Mouse (Mus musculus) limb, embryonic 12.5 days (tissue): ENCODE data around the gene Anks1b. TPM values are rescaled to one million over a fixed set of nuclear protein-coding genes. Genes with fewer than 3 reads are reported as not detected.

Source experiments
- ATAC-seq: fragments of 200-750 bp; cut with Nextera tagmentation; 2 replicates; pipeline ENCODE4 v1.8.0; 2017; ENCODE audit warnings: low read depth, moderate TSS enrichment; ENCODE audit not compliant: insufficient number of reproducible peaks, insufficient read depth, low FRiP score, low TSS enrichment
- H3K27ac ChIP-seq: fragments of 300-500 bp; sonication (generic); 2 replicates; pipeline ENCODE4 v1.5.1; 2016; ENCODE audit warnings: mild to moderate bottlenecking, moderate library complexity
- H3K27me3 ChIP-seq: fragments of 300-500 bp; sonication (generic); 2 replicates; pipeline ENCODE4 v1.6.1; 2016; ENCODE audit warnings: mild to moderate bottlenecking, moderate library complexity
- H3K36me3 ChIP-seq: fragments of 300-500 bp; sonication (generic); 2 replicates; pipeline ENCODE4 v1.6.1; 2016; ENCODE audit warnings: mild to moderate bottlenecking, moderate library complexity
- H3K4me1 ChIP-seq: fragments of 300-500 bp; sonication (generic); replicated peaks from 2 replicates; pipeline ENCODE4 v1.6.1; 2016
- H3K4me2 ChIP-seq: fragments of 300-500 bp; sonication (generic); 2 replicates; pipeline ENCODE4 v1.6.1; 2016; ENCODE audit warnings: mild to moderate bottlenecking, moderate library complexity
- H3K4me3 ChIP-seq: fragments of 300-500 bp; sonication (generic); replicated peaks from 2 replicates; pipeline ENCODE4 v1.5.1; 2016; ENCODE audit warnings: mild to moderate bottlenecking
- H3K9ac ChIP-seq: fragments of 300-500 bp; sonication (generic); replicated peaks from 2 replicates; pipeline ENCODE4 v1.6.1; 2016; ENCODE audit warnings: mild to moderate bottlenecking, moderate library complexity
- H3K9me3 ChIP-seq: fragments of 300-500 bp; sonication (generic); 2 replicates; pipeline ENCODE4 v1.6.1; 2016; ENCODE audit warnings: mild to moderate bottlenecking, moderate library complexity
- WGBS: fragments of 180-500 bp; shearing (Covaris S2); methylation state at CpG from one replicate; pipeline ENCODE4 v1.1.7; 2016; 5-methylcytosine and 5-hydroxymethylcytosine counted together
- polyA plus RNA-seq: library from polyadenylated mRNA; unstranded; fragments of >200 nt; fragmentation: Nextera tagmentation; extraction: Ambion mirVana; gene quantifications from 2 replicates; pipeline ENCODE4 v1.2.1, GENCODE M21; 2016

Gene Anks1b
- polyA plus RNA-seq, 1 experiment from 2014 or later: 1.8 TPM

DNA sequence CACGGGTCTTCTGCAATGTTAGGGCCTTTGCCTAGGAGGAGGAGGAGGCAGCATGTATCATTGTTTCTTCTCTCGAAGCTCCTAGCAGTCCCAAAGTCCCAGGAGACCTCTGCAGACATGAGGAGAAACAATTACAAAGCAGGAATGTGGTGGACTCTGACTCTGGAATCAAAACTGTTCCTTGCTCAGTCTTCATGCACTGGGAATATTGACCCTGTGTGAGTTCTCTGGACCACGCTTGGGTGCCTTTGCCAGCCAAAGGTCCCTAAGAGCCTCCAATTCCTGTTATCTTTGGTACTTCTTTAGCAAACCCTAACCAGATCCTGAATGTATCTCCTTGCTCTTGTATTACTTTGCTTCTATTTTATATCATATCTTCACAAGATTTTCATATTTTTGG, 1000.9 kb downstream of the Anks1b start:
- H3K4me3 ChIP-seq: no peak overlapping the region
- H3K36me3 ChIP-seq: no peaks in the 10 kb centered on the region
- H3K27me3 ChIP-seq: no peaks in the 10 kb centered on the region
- 78% methylated on average over 3 of the region's 3 CpGs for WGBS
- H3K9ac ChIP-seq: no peak overlapping the region
- no peak overlapping the region for H3K27ac ChIP-seq
- ATAC-seq: no peak
- no peaks in the 10 kb centered on the region for H3K4me1 ChIP-seq
- peaks cover 4% of the 10 kb centered on the region; the same call in 1 of the 2 replicates for H3K9me3 ChIP-seq
- H3K4me2 ChIP-seq: no peak overlapping the region

DNA sequence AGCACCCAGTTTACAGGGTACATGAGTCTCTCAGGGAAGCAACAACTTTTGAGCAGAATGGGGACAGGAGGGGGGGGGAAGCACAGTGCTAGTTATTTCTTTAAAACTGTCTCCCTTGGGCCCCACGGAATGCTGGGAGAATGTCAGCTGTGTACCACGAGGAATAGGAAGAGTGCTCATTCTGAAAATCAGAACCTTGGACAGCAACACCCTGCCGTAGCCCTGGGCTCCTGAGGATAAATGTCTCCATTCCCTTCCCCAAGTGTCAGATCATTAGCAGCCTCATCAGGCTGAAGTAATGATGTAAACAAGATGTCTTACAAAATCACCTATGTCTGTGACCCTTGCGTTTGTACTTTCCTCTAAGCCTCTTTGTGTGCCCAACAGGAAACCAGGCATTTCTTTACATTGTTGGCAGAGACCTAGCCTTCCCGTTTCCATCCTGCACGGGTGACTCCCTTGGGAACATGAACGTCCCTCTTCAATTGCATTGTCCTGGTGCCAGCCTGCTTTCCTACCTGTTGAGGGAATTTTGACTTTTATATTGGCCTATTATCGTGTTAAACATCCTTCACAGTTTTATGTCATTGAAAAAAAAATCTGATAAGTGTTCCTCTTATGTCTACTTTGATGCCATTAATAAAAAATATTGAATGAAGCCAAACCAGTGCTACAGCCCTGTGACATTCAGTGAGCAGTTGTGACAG, 1007.7 kb downstream of the Anks1b start:
- ATAC-seq: no peak
- Histone ChIP-seq H3K4me2 (no peak overlapping the region), H3K9me3 (no peaks in the 10 kb centered on the region), H3K4me1 (no peaks in the 10 kb centered on the region), H3K9ac (no peak overlapping the region), H3K36me3 (no peaks in the 10 kb centered on the region), H3K4me3 (no peak overlapping the region), H3K27me3 (no peaks in the 10 kb centered on the region), H3K27ac (no peak overlapping the region)
- WGBS: 40% methylated on average over 8 of the region's 8 CpGs

DNA sequence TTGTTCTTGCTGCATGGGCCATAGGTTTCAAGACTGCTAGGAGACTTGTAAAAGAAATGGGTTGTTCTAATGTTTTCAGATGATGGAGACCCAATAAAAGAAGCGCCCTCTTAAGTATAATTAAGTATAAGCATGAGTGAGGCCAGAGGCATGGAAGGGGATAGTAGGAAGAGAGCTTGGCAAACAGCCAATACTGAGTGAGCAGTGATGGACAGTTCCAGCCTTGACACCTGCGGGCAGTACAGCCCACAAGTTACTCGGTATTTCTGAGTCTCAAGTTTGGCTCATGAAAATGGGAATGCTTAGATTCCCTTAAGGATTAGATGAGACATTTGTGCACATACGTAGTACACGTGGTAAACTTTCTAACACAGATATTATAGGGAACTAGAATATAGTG, 1016.3 kb downstream of the Anks1b start:
- H3K36me3 ChIP-seq: no peaks in the 10 kb centered on the region
- no peak for ATAC-seq
- H3K4me3 ChIP-seq: no peak overlapping the region
- no peak overlapping the region for H3K4me2 ChIP-seq
- H3K27me3 ChIP-seq: no peaks in the 10 kb centered on the region
- H3K9me3 ChIP-seq: no peaks in the 10 kb centered on the region
- no peaks in the 10 kb centered on the region for H3K4me1 ChIP-seq
- H3K27ac ChIP-seq: no peak overlapping the region
- H3K9ac ChIP-seq: no peak overlapping the region
- WGBS: 81% methylated on average over 5 of the region's 5 CpGs

DNA sequence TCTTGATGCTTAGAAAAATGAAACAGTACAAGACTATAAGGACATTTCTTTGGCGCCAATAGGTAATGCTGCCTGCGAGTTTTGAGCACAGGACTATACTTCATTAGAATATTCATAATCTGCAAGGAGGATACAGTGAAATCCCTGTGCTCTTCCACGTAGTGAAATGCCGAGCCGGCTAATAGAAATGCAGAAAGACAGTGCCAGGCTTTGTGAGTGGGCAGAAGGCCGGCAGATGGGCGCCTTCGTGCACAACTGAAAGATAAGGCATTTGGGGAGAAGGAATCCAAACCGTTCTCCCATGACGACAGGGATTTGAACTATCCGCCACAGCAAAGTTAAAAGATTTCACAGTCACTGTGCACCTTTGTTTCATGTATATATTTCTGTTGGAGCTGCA, 1019.4 kb downstream of the Anks1b start:
- H3K4me1 ChIP-seq: no peaks in the 10 kb centered on the region
- no peaks in the 10 kb centered on the region for H3K27me3 ChIP-seq
- H3K4me2 ChIP-seq: no peak overlapping the region
- H3K36me3 ChIP-seq: no peaks in the 10 kb centered on the region
- ATAC-seq: no peak
- no peak overlapping the region for H3K4me3 ChIP-seq
- no peak overlapping the region for H3K27ac ChIP-seq
- no peaks in the 10 kb centered on the region for H3K9me3 ChIP-seq
- H3K9ac ChIP-seq: no peak overlapping the region
- 89% methylated on average over 11 of the region's 11 CpGs for WGBS

DNA sequence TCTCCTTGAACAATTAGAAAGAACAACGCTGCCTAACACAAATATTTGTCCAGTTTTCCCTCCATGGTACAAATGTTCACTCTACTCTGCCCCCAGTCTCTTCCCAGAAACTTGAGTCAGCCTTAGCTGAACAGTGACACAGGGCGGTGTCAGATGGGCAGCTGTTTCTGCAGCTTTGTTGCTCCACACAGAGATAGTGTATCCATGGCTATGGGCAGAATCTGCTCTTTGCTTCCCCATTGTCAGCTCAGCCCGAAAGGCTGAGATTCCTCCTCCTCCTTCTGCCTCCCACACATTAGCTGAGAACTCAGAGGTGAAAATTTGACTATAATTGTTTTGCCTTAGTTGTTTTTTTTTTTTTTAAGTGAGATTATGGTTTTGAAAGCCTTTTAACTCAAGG, 1024.6 kb downstream of the Anks1b start:
- H3K27me3 ChIP-seq: no peaks in the 10 kb centered on the region
- no peak overlapping the region for H3K27ac ChIP-seq
- no peak overlapping the region for H3K4me2 ChIP-seq
- no peaks in the 10 kb centered on the region for H3K9me3 ChIP-seq
- no peak overlapping the region for H3K4me3 ChIP-seq
- 77% methylated on average over 3 of the region's 3 CpGs for WGBS
- no peaks in the 10 kb centered on the region for H3K4me1 ChIP-seq
- H3K9ac ChIP-seq: no peak overlapping the region
- ATAC-seq: no peak
- H3K36me3 ChIP-seq: no peaks in the 10 kb centered on the region

DNA sequence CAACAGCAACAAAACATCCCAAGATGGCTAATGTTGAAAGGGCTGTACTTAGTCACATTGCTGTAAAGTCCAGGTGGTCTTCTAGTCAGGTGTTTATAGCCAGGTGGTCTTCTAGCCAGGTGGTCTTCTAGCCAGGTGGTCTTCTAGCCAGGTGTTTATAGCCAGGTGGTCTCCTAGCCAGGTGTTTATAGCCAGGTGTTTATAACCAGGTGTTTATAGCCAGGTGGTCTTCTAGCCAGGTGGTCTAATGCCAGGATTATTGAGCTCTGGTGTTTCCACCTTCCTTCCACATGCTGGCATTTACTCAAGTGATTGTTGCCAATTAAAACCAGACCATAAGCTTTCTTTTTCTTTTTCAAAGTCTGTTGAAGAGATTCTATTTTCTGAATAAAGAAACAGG, 1030.9 kb downstream of the Anks1b start:
- Histone ChIP-seq H3K9me3 (no peaks in the 10 kb centered on the region), H3K4me2 (no peak overlapping the region), H3K4me1 (no peaks in the 10 kb centered on the region), H3K27me3 (peaks cover 18% of the 10 kb centered on the region; the same call in 1 of the 2 replicates), H3K36me3 (no peaks in the 10 kb centered on the region), H3K27ac (no peak overlapping the region), H3K4me3 (no peak overlapping the region), H3K9ac (no peak overlapping the region)
- no peak for ATAC-seq

DNA sequence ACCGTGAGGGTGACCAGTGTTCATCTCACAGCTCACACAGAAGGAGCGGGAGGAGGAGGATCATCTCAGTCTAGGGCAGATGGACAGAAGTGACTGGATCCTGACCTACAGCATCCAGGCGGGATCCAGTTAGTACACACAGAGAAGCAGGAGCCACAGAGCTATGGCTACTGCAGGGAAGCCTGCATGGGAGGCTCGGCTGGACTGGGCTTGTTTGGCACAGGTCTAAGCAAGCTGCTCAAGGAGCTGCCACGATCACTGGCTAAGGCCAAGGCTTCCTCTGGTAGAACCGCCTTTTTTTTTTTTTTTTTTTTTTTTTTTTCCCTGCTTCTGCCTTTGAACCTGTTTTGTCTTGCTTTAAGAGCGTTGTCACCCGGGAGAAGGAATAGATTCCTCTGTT, 1034.1 kb downstream of the Anks1b start:
- Histone ChIP-seq H3K4me1 (no peaks in the 10 kb centered on the region), H3K4me2 (no peak overlapping the region), H3K9me3 (no peaks in the 10 kb centered on the region), H3K4me3 (no peak overlapping the region), H3K27me3 (peaks cover 27% of the 10 kb centered on the region; the same call in 1 of the 2 replicates), H3K36me3 (no peaks in the 10 kb centered on the region), H3K27ac (no peak overlapping the region), H3K9ac (no peak overlapping the region)
- ATAC-seq: no peak; the same call in 1 of the 2 replicates
- 74% methylated on average over 7 of the region's 8 CpGs for WGBS

DNA sequence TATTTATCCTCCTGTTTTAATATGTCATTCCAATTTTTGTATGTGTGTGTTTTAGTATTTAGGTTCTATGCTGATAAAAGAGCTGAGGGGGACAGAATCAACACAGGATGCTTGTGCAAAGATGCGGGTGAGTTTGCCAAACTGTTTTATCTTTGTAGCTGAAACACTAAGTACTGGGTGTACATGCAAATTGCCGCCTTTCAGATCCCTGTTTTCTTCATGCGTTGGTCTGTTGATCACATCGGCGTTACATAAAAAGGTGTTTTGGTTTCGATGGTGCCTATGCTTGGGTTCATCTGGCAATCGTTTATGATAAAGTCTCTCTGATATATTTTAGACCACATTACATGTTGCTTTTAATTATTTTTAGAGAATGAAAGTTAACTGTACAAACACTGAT, 1050.2 kb downstream of the Anks1b start:
- 89% methylated on average over 7 of the region's 7 CpGs for WGBS

DNA sequence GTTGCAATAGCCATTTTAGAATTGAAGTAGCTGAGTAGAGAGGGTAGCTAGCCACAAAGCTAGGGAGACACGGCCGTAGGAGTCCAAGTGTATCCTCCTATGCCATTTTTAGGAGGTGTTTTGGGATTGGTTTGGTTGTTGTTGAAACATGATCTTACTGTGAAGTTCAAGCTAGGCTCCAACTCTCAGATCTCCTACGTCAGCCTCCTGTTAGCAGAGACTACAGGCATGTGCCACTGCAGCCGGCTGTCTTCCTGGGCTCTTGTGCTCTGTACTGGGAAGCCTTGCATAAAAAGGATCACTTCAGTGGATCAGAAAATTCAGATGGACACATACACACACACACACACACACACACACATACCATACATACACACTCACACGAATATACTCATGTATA, 1059.8 kb downstream of the Anks1b start:
- Histone ChIP-seq H3K4me3 (no peak overlapping the region), H3K36me3 (no peaks in the 10 kb centered on the region), H3K4me1 (no peaks in the 10 kb centered on the region), H3K9me3 (no peaks in the 10 kb centered on the region), H3K9ac (no peak overlapping the region), H3K4me2 (no peak overlapping the region), H3K27me3 (no peaks in the 10 kb centered on the region), H3K27ac (no peak overlapping the region)
- no peak for ATAC-seq
- 47% methylated on average over 5 of the region's 5 CpGs for WGBS

More for the DNA sequence above, 1050.2 kb downstream of the Anks1b start:
- H3K9me3 ChIP-seq: no peaks in the 10 kb centered on the region
- H3K4me1 ChIP-seq: no peaks in the 10 kb centered on the region
- no peak overlapping the region for H3K4me2 ChIP-seq
- H3K27me3 ChIP-seq: no peaks in the 10 kb centered on the region
- ATAC-seq: no peak
- H3K4me3 ChIP-seq: no peak overlapping the region
- H3K36me3 ChIP-seq: no peaks in the 10 kb centered on the region
- H3K27ac ChIP-seq: no peak overlapping the region
- H3K9ac ChIP-seq: no peak overlapping the region

DNA sequence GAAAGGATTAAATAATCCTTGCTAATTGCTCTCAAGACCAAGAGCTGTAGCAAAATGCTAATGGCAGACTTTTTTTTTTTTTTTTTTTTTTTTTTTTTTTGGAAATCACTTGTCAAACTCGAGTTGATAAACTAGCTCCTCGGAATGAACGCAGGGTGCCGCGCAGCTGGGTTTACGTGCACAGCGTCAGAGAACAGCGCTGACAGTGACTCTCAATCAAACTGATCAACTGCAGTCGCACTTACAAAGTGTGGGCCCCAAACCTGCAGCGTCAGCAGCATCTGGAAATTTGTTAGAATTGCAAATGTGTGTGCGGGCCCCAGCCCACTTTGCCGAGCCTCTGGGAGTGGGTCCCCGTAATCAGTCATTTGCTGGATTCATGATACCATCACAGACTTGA, 1061.4 kb downstream of the Anks1b start:
- Histone ChIP-seq H3K27me3 (no peaks in the 10 kb centered on the region; the same call in 1 of the 2 replicates), H3K9me3 (no peaks in the 10 kb centered on the region), H3K4me3 (no peak overlapping the region), H3K4me2 (no peak overlapping the region), H3K4me1 (no peaks in the 10 kb centered on the region), H3K27ac (no peak overlapping the region), H3K9ac (no peak overlapping the region), H3K36me3 (no peaks in the 10 kb centered on the region)
- WGBS: 52% methylated on average over 13 of the region's 13 CpGs
- ATAC-seq: no peak

DNA sequence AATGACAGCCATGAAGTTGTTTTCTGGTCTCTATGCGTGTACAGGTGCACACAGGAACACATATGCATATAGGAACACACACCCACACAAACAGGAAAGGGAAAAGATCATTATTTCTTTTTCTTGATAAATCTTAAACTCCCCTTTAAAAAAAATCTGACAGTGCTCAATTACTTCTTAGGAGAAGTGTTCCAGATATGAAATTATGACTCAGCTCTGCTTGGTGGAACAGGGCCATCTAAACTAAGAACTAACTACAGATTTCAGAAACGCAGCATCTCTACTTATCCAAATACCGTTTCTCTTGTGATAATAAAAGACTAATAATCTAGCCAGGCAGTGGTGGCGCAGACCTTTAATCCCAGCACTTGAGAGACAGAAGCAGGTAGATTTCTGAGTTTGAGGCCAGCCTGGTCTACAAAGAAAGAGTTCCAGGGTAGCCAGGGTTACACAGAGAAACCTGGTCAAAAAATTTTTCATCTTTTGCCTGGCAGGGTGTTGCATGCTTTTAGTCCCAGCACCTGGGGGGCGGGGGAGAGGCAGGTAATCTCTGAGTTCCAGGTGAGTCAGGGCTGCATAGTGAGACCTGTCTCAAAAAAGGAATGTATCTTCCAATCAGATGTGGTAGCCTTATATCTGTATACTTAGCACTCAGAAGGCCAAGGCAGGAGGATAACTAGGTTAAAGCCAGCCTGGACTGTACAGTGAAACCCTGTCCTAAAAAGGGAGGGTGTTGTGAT, 1064.6 kb downstream of the Anks1b start:
- Histone ChIP-seq H3K27me3 (no peaks in the 10 kb centered on the region; the same call in 1 of the 2 replicates), H3K27ac (no peak overlapping the region), H3K4me1 (no peaks in the 10 kb centered on the region), H3K4me3 (no peak overlapping the region), H3K4me2 (no peak overlapping the region), H3K36me3 (no peaks in the 10 kb centered on the region), H3K9me3 (no peaks in the 10 kb centered on the region), H3K9ac (no peak overlapping the region)
- 86% methylated on average over 5 of the region's 5 CpGs for WGBS
- ATAC-seq: no peak
